Mouse (Mus musculus) megakaryocyte, embryonic 14.5 days (primary cell): ENCODE measurements around the gene Ppy. TPM values are rescaled to one million over a fixed set of nuclear protein-coding genes. Genes with fewer than 3 reads are reported as not detected.
A peak's percentile ranks its signal among the peaks of the same experiment; 100 is the strongest.

Experiments
- H3K27me3 ChIP-seq: replicated peaks from 2 replicates; pipeline ENCODE3; 2012; ENCODE audit warnings: inconsistent platforms
- H3K36me3 ChIP-seq: replicated peaks from 2 replicates; pipeline ENCODE3; 2012; ENCODE audit warnings: low read length, inconsistent platforms, mixed read lengths
- H3K4me1 ChIP-seq: 2 replicates; pipeline ENCODE4 v1.6.1; 2012; ENCODE audit warnings: inconsistent platforms
- H3K4me3 ChIP-seq: replicated peaks from 2 replicates; pipeline ENCODE3; 2012; ENCODE audit warnings: moderate library complexity, mild to moderate bottlenecking, inconsistent platforms
- H3K9me3 ChIP-seq: 2 replicates; pipeline ENCODE4 v1.6.1; 2012; ENCODE audit warnings: inconsistent platforms
- FLI1 ChIP-seq: IDR thresholded peaks from 2 replicates; pipeline ENCODE4 v1.6.1; 2012; ENCODE audit warnings: low read length, inconsistent platforms, mixed read lengths
- GATA1 ChIP-seq: IDR thresholded peaks from 3 replicates; pipeline ENCODE4 v1.6.1; 2012; ENCODE audit warnings: mixed read lengths, low read length, inconsistent platforms, borderline replicate concordance
- polyA plus RNA-seq: library from polyadenylated mRNA; stranded (reverse); fragments of >175 nt; gene quantifications from 2 replicates; pipeline ENCODE4 v1.2.3, GENCODE M21; 2012; ENCODE audit warnings: low replicate concordance; ENCODE audit not compliant: insufficient read depth

Gene Ppy
- polyA plus RNA-seq, 1 experiment, result 2.3 TPM

DNA sequence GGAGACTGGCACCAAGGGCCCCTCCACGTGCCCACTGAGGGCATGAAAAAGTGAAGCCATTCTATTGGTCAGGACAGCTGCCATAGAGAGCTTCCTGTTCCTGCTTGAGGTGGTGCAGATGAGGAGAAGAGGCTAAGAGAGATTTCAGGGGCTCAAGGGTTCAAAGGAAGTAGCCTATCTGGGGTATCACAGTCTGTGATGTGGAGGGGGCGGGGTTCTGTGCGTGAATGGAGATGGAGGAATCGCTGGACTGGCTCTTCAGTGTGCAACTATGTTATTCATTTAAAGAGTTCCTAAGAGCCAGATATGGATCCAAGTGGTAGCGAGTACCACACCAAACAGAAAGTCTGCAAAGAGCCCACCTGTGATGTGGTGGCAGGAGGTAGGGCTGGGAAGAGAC is 4.7 kb downstream of the Ppy start:
- H3K4me3 ChIP-seq, result peak overlapping the region; percentile 87
- no peak for TF ChIP-seq GATA1
- no peak for TF ChIP-seq FLI1

DNA sequence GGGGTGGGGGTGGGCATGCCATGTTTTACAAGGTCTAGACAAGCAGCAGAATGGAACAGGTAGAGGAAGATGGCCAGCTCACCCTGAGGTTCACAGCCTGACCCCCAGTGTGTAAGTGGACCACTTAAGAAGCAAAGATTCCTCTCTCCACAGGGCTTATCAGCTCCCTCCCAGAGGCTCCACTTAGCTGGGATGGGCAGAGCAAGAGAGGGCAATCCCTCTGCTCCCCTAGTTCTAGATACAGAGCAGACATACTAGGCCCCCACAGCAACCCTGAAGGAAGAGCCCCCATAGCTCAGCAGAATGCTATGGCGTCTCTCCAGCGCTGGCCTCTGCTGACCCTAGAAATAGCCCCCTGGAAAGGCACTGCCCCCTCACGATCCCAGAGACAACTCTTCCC is 5.4 kb downstream of the Ppy start:
- peaks cover 83% of the 10 kb centered on the region for H3K27me3 ChIP-seq
- no peak overlapping the region for H3K4me3 ChIP-seq
- no peaks in the 10 kb centered on the region for H3K9me3 ChIP-seq
- no peak for TF ChIP-seq FLI1
- no peak for TF ChIP-seq GATA1
- H3K36me3 ChIP-seq, result no peaks in the 10 kb centered on the region
- H3K4me1 ChIP-seq, result peaks cover 45% of the 10 kb centered on the region

More for the DNA sequence above, 4.7 kb downstream of the Ppy start:
- H3K9me3 ChIP-seq, result no peaks in the 10 kb centered on the region
- H3K36me3 ChIP-seq, result no peaks in the 10 kb centered on the region
- H3K4me1 ChIP-seq, result peaks cover 49% of the 10 kb centered on the region
- peaks cover 89% of the 10 kb centered on the region for H3K27me3 ChIP-seq

DNA sequence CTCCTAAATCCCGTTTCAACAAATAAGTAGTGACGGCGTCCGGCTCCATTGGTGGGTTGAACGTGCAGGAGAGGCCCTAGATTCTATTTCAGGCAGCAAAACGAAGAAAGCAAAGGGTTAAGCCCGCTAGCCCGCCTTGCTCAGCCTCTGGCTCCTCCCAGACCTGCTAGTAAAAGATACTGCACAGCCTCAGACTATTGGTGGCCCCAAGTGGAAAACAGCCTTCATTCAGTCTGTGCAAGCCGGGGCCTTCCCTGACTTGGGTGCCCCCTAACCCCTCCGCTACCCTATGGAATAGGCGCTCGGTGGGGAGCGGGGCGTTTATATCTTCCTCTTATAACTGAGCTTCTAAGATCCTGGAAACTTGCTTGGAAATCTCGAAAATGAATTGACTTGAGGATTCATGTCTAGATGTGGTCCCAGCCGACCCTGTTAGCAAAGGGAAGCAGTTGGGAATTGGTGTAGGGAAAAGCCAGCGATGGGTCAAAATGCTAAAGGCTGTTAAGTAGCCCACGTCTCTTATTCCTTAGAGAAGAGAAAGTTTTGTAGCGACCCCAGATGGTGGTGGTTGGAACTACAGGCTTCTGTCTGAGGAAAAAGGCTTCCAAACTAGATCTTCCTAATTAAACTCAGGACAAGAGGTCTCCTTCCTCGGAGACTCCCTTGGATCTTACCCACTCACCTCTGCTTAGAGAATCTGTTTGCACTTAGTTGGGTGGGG is 11.9 kb downstream of the Ppy start:
- Histone ChIP-seq H3K4me1 (peaks cover 48% of the 10 kb centered on the region), H3K27me3 (peaks cover 58% of the 10 kb centered on the region), H3K9me3 (peaks cover 5% of the 10 kb centered on the region), H3K36me3 (peaks cover 6% of the 10 kb centered on the region), H3K4me3 (peak overlapping the region; percentile 91)
- TF ChIP-seq GATA1, result no peak
- no peak for TF ChIP-seq FLI1

DNA sequence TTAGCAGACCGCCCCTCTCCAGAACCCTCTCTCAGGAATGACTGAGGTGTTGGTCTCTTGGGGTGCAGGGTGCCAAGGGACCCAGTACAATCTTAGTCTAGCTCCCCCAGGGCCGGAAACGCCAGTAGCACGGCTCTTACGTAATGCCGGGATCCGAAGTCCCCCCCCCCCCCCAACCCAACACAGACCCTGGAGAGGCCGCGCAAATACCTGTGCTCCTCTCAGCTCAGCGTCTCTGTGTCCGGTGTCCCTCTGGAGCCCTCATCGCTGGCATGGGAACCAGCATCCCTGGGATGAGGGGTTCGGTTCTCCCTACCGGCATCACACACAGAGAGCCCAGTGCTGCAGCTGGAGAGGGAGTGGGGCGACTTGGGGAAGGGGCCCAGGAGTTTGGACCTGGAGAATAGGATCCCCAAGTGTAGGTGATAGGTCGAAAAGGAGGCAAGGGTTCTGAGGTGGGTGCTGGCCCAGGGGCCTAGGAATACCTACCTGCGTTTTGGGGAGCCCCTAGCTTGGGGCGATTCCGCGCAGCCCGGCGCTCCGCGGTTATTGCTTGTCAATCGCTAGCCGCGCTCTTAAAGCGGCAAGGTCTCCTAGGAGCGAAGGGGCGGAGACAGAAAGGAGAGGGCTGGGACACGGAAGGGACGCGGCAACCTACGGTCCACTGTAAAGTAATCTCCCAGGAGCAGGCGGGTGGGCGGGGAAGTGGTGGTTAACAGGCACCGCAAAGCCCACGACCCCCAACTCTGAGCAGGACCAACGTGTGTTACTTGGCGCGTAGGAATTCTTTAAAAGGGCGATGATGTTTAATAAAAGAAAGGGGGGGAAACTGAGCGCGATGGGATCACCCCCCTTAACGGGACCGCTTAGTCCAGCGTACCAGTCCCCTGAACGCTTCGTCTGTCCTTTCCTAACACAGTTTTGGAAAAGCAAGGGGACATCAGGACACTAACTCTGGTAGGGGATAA is 12.9 kb downstream of the Ppy start, which contains the start of gene Mpp2:
TSS of gene Mpp2 (minus strand) at position 585 of the 968 bp plus-strand sequence.
- Histone ChIP-seq H3K36me3 (peaks cover 12% of the 10 kb centered on the region), H3K9me3 (peaks cover 15% of the 10 kb centered on the region), H3K4me1 (peaks cover 48% of the 10 kb centered on the region), H3K27me3 (peaks cover 55% of the 10 kb centered on the region), H3K4me3 (peak within 1 kb of the TSS; percentile 91)
- TF ChIP-seq FLI1 (no peak), GATA1 (no peak)

DNA sequence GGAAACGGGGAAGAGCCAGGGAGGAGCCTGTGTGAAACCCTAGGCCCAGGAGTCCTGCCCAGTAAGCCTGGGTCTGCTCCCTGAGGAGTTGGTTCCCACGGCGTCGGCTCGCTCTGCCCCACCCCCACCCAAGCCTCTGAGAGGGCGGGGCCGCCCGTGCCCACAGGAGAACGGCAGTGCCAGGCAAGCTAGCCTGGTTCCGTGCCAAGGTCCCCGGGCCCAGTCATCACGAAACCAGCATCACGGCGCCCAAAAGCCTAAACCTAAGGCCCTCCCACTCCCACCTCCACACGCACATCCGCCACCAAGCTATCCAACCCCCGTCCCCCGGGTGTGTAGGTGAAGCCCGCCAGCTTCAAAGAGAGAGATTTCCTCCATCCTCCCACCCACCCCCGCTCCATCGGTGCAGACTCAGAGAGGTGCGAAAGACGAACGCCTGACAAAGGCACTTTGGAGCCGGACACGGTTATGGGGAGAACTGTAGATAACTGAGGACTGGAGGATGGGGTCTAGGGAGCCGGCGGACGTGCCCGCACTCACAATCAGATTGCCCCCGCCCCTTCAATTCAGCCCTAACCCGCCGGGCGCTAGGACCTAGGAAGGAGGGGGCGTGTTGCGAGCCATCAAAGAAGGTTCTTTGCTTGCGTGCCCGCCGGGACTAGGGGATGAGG is 13.9 kb downstream of the Ppy start:
- Histone ChIP-seq H3K36me3 (peaks cover 12% of the 10 kb centered on the region), H3K9me3 (peaks cover 25% of the 10 kb centered on the region), H3K27me3 (peaks cover 56% of the 10 kb centered on the region), H3K4me1 (peaks cover 52% of the 10 kb centered on the region), H3K4me3 (peak overlapping the region; percentile 91)
- no peak for TF ChIP-seq GATA1
- TF ChIP-seq FLI1, result no peak

DNA sequence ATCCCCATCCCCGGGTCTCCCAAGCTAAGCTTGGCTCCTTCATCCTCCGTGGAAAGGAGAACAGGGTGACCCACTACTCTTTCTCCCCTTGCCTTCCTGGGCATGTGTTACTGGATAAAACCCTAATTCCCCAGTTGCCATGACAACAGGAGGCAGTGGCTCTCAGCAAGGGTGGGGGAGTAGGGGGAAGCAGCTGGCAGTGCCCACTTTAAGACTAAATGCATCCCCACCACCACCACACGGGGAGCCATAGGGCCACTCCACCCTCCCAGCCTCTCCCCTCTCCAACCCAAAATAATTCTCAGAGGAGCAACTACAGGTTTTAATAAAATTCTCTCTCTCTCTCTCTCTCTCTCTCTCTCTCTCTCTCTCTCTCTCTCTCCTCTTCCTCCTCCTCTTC is 14.8 kb downstream of the Ppy start:
- TF ChIP-seq GATA1, result no peak
- no peak for TF ChIP-seq FLI1
- peaks cover 12% of the 10 kb centered on the region for H3K36me3 ChIP-seq
- H3K4me3 ChIP-seq, result peak overlapping the region; percentile 18
- H3K9me3 ChIP-seq, result peaks cover 25% of the 10 kb centered on the region
- peaks cover 57% of the 10 kb centered on the region for H3K27me3 ChIP-seq
- H3K4me1 ChIP-seq, result peaks cover 51% of the 10 kb centered on the region

DNA sequence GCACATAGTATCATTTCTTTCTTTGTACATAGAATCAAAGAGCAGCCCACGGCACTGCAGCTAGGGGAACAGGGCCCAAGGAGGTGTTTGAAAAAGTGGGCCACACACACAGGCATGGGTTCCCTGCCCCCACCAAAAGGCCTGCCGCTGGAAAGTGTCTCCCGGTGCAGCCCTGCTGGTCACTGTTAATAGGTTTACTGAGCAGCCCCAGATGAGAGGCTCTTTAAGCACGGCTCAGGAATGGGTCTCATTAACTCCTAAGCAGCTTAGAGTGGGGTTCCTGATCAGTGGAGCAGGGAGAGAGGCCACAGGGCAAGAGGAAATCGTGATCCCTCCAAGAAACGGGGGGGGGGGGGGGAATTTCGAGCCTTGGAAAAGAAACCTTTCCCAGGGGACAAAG is 17.0 kb downstream of the Ppy start:
- Histone ChIP-seq H3K27me3 (peaks cover 74% of the 10 kb centered on the region), H3K4me1 (peaks cover 42% of the 10 kb centered on the region), H3K36me3 (peaks cover 12% of the 10 kb centered on the region), H3K4me3 (no peak overlapping the region), H3K9me3 (peaks cover 25% of the 10 kb centered on the region)
- TF ChIP-seq GATA1 (no peak), FLI1 (no peak)

DNA sequence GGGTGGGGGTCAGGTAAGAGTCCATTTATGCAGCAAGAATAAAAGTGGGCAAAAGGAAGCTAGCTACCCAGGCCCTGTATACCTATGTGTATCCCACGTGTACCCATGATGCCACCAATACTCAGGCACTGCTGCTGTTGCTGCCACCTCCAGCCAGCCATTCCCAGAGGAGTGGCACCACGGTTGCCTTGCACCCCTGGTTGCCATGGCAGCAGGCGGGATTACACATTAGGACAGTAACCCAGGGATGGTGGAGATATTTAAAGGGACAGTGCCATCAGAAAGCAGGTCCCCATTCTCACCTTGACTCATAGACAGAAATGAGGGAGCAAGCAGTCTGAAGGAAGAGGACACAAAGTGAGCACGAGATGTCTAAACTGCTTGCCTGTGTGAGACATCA is 17.9 kb downstream of the Ppy start:
- Histone ChIP-seq H3K4me1 (peaks cover 36% of the 10 kb centered on the region), H3K4me3 (no peak overlapping the region), H3K27me3 (peaks cover 77% of the 10 kb centered on the region), H3K9me3 (peaks cover 25% of the 10 kb centered on the region), H3K36me3 (peaks cover 12% of the 10 kb centered on the region)
- TF ChIP-seq FLI1, result no peak
- no peak for TF ChIP-seq GATA1

DNA sequence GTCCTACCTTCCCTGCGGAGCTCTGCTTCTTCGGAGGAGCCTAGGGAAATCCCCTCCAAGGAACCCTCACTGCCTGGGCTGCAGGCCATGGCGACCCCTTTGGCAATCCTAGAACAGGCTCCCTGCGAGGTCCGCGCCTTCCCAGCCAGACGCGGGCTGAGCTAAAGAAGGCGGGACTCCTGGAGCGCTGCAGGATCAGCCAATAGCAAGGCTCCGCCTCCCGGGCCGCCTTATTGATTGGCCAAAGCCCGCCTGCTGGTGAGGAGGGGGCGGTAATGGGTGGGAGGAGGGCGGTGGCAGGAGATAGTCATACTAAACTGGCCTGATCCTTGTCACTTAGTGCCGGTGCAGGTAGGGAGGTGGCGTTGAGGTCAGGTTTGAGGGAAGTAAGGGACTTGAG is 18.8 kb downstream of the Ppy start:
- H3K9me3 ChIP-seq, result peaks cover 25% of the 10 kb centered on the region
- TF ChIP-seq FLI1 (no peak), GATA1 (no peak)
- peaks cover 27% of the 10 kb centered on the region for H3K4me1 ChIP-seq
- H3K27me3 ChIP-seq, result peaks cover 69% of the 10 kb centered on the region
- no peak overlapping the region for H3K4me3 ChIP-seq
- peaks cover 12% of the 10 kb centered on the region for H3K36me3 ChIP-seq

DNA sequence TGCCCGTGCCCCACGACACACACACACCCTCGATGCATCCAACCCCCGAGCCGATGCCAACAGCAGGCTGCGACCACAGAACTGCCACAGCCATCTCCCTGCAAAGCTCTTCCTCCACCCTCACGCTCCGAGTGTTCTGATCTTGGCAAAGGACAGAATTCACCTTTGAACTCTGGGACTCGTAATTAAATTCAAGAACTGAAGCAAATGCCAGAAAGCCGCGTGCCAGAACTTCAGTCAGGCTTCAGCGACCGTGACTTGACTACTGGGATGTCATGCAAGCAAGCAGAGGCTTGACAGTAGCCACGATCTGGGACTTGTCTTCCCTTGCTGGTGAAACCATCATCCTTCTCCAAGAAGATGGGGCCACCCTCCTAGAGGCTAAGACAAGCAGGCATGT is 27.4 kb downstream of the Ppy start:
- Histone ChIP-seq H3K9me3 (no peaks in the 10 kb centered on the region), H3K4me1 (peaks cover 3% of the 10 kb centered on the region; the same call in 1 of the 2 replicates), H3K36me3 (no peaks in the 10 kb centered on the region), H3K27me3 (peaks cover 53% of the 10 kb centered on the region), H3K4me3 (no peak overlapping the region)
- no peak for TF ChIP-seq GATA1
- TF ChIP-seq FLI1, result no peak
